Mouse (Mus musculus) liver, embryonic 15.5 days (tissue): ENCODE measurements around the gene Rusc2. TPM values are rescaled to one million over a fixed set of nuclear protein-coding genes. Genes with fewer than 3 reads are reported as not detected.
A peak's percentile ranks its signal among the peaks of the same experiment; 100 is the strongest.

Source experiments
- ATAC-seq: fragments of 200-750 bp; cut with Nextera tagmentation; 2 replicates; pipeline ENCODE4 v1.8.0; 2017; ENCODE audit warnings: moderate number of reproducible peaks, mild to moderate bottlenecking, moderate library complexity; ENCODE audit not compliant: insufficient read depth
- H3K27ac ChIP-seq: fragments of 300-500 bp; sonication (generic); replicated peaks from 2 replicates; pipeline ENCODE4 v1.5.1; 2015; ENCODE audit warnings: mild to moderate bottlenecking, inconsistent platforms
- H3K27me3 ChIP-seq: fragments of 300-500 bp; sonication (generic); 2 replicates; pipeline ENCODE4 v1.6.1; 2015; ENCODE audit warnings: mild to moderate bottlenecking, inconsistent platforms
- H3K36me3 ChIP-seq: fragments of 300-500 bp; sonication (generic); replicated peaks from 2 replicates; pipeline ENCODE4 v1.6.1; 2015; ENCODE audit warnings: moderate library complexity, mild to moderate bottlenecking, inconsistent platforms
- H3K4me1 ChIP-seq: fragments of 300-500 bp; sonication (generic); replicated peaks from 2 replicates; pipeline ENCODE4 v1.6.1; 2015; ENCODE audit warnings: inconsistent platforms
- H3K4me2 ChIP-seq: fragments of 300-500 bp; sonication (generic); 2 replicates; pipeline ENCODE4 v1.6.1; 2015; ENCODE audit warnings: moderate library complexity, mild to moderate bottlenecking, inconsistent platforms
- H3K4me3 ChIP-seq: fragments of 300-500 bp; sonication (generic); replicated peaks from 2 replicates; pipeline ENCODE4 v1.5.1; 2015; ENCODE audit warnings: mild to moderate bottlenecking, inconsistent platforms
- H3K9ac ChIP-seq: fragments of 300-500 bp; sonication (generic); 2 replicates; pipeline ENCODE4 v1.6.1; 2015; ENCODE audit warnings: moderate library complexity, mild to moderate bottlenecking, inconsistent platforms
- H3K9me3 ChIP-seq: fragments of 300-500 bp; sonication (generic); replicated peaks from 2 replicates; pipeline ENCODE4 v1.6.1; 2016; ENCODE audit warnings: inconsistent platforms
- WGBS: fragments of 180-500 bp; shearing (Covaris S2); methylation state at CpG from one replicate; pipeline ENCODE4 v1.1.7; 2015; ENCODE audit warnings: mixed read lengths; ENCODE audit not compliant: insufficient replicate concordance; 5-methylcytosine and 5-hydroxymethylcytosine counted together
- polyA plus RNA-seq: library from polyadenylated mRNA; unstranded; fragments of >200 nt; fragmentation: Nextera tagmentation; extraction: Ambion mirVana; gene quantifications from 2 replicates; pipeline ENCODE4 v1.2.1, GENCODE M21; 2015

Rusc2 gene
- 1.4 and 2.8 TPM in 2 replicates for polyA plus RNA-seq

DNA sequence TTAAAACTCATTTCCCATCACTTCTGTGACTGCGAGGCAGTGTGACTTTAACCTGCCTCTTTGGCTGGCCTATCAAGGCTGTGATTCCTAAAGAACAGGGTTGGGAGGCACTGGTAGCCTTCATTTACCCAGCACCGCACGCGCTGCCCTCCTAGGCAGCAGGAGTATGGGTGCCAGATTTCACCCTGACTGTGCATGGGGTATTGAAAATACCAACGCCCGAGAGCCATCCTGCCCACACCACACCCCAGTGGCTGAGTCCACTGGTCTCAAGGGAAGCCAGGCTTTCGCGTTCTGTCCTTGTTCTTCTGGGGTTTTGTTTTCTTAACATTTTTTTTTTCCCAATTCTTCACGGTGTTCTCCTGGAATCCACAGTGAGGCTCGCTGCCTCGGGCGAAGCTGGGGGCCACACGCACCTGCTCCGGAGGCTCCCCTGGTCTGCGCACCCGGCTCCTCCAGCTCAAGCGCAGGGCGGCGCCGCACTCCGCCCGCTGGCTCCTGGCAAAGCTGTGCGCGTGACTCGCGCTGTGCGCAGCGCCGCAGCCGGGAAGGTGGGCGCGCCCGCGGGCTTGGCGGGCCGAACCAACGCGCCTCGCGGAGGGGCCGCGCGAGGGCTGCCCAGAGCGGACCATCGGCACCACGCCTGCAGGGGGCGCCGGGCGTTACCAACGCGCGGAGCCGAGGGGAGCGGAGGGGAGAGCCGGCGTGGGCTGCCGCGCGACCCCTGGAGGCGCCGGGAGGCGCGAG, at the start of gene Rusc2:
Gene Rusc2, plus strand, starts transcription at position 572 of the 747 bp plus-strand sequence.
- no peaks in the 10 kb centered on the region for H3K9me3 ChIP-seq
- peaks cover 30% of the 10 kb centered on the region for H3K27me3 ChIP-seq
- H3K27ac ChIP-seq: 0 out of 2 replicates have a peak within 1 kb of the TSS, but pooled peaks have one; percentile 33
- H3K4me2 ChIP-seq: peak within 1 kb of the TSS; percentile 67
- 2% methylated on average over 62 of the region's 63 CpGs for WGBS
- H3K36me3 ChIP-seq: no peaks in the 10 kb centered on the region
- H3K9ac ChIP-seq: peak within 1 kb of the TSS; percentile 18; the same call in 1 of the 2 replicates
- peak within 1 kb of the TSS; percentile 55 for H3K4me3 ChIP-seq
- peak; percentile 70 for ATAC-seq
- H3K4me1 ChIP-seq: peaks cover 18% of the 10 kb centered on the region; the same call in 1 of the 2 replicates

DNA sequence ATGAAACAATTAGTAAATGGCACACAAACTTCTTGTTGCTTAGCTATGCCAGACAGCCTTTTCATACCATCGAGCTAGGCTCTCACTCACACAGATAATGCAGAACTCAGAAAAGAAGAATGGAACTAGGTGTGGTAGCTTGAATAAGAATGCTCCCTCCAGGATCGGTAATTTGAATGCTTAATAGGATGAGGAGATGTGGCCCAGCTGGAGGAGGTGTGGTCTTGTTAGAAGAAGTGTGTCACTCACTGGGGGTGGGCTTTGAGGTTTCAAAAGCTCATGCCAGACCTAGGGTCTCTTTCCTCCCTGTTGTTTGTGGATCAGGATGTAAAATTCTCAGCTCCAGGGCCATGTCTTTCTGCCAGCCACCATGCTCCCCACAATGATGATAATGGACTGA, 47.0 kb upstream of the Rusc2 start:
- no peak overlapping the region for H3K9ac ChIP-seq
- no peak overlapping the region for H3K4me3 ChIP-seq
- no peak for ATAC-seq
- H3K27ac ChIP-seq: no peak overlapping the region
- H3K4me1 ChIP-seq: no peaks in the 10 kb centered on the region
- H3K36me3 ChIP-seq: no peaks in the 10 kb centered on the region
- no peaks in the 10 kb centered on the region for H3K27me3 ChIP-seq
- H3K9me3 ChIP-seq: no peaks in the 10 kb centered on the region
- WGBS: 51% methylated on average over 2 of the region's 2 CpGs
- H3K4me2 ChIP-seq: no peak overlapping the region

DNA sequence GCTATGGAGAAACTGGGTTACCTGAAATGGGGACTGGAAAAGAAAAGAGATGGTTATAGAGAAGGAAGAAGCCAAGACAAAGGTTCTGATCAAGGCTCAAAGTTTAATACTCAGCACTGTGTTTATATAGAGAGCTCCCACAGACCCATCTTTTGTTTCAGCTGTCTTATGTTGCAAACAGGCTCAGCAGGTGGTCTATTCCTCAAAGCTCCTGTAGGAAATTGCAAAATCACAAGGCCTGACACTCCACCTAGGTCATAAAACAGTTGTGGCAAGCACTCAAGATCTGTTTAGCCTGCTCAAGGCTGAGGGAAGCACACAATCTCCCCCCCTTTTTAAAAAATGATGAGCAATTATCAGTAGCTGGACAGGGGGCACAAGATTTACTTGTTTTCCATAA, 45.6 kb upstream of the Rusc2 start:
- no peak for ATAC-seq
- no peak overlapping the region for H3K4me2 ChIP-seq
- no peaks in the 10 kb centered on the region for H3K4me1 ChIP-seq
- H3K36me3 ChIP-seq: no peaks in the 10 kb centered on the region
- no peak overlapping the region for H3K4me3 ChIP-seq
- no peaks in the 10 kb centered on the region for H3K9me3 ChIP-seq
- no peak overlapping the region for H3K9ac ChIP-seq
- no peak overlapping the region for H3K27ac ChIP-seq
- H3K27me3 ChIP-seq: no peaks in the 10 kb centered on the region

DNA sequence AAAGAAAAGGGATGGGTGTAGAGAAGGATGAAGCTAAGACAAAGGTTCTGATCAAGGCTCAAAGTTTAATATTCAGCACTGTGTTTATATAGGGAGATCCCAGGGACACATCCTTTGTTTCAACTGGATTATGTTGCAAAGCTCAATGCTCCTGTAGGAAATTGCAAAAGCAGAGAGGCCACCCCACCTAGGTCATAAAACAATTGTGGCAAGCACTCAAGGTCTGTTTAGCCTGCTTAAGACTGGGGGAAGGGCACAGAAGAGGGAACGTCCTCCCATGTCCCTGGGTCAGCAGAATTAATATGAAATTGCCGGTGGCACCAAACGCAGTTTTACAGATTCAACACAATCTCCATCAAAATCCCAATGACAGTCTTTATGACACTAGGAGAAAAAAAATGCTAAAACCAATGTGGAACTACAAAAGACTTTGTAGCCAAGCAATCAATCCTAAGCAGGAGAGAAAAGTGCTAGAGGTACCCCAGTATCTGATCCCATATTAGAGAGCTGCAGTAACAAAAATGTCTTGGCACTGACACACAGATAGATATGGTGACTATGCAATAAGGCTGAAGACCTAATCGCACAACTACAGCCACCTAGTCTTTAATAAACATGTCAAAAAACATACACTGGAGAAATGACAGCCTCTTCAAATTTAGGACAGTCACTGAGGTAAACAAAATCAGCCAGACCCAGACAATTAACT, 41.5 kb upstream of the Rusc2 start:
- Histone ChIP-seq H3K4me1 (no peaks in the 10 kb centered on the region), H3K9me3 (no peaks in the 10 kb centered on the region), H3K4me2 (no peak overlapping the region), H3K27me3 (no peaks in the 10 kb centered on the region), H3K9ac (no peak overlapping the region), H3K36me3 (no peaks in the 10 kb centered on the region), H3K4me3 (no peak overlapping the region), H3K27ac (no peak overlapping the region)
- 63% methylated on average over 4 of the region's 4 CpGs for WGBS
- ATAC-seq: no peak

DNA sequence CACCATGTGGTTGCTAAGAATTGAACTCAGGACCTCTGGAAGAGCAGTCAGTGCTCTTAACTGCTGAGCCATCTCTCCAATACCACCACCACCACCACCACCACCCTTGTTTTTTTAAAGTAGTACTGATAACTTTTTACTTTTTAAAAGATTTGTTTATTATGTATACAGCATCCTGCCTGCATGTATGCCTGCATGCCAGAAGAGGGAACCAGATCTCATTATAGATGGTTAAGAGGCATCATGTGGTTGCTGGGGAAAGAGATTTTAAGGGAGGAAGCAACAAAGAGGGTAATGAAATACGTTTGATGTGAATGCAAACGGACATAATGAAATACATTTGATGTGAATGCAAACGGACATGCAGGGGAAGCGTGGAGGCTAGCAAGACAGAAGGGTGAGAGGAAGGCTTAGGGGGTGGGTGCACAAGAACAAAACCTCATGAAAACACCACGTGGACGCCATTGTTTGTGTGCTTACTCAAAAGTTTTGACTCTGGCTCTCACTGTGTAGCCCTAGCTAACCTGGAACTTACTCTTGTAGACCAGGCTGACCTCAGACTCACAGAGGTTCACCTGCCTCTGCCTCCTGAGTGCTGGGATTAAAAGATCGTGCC, 40.4 kb upstream of the Rusc2 start:
- Histone ChIP-seq H3K27me3 (no peaks in the 10 kb centered on the region), H3K4me2 (no peak overlapping the region), H3K4me3 (no peak overlapping the region), H3K36me3 (no peaks in the 10 kb centered on the region), H3K9me3 (no peaks in the 10 kb centered on the region), H3K27ac (no peak overlapping the region), H3K4me1 (no peaks in the 10 kb centered on the region), H3K9ac (no peak overlapping the region)
- WGBS: 67% methylated on average over 7 of the region's 7 CpGs
- ATAC-seq: no peak

DNA sequence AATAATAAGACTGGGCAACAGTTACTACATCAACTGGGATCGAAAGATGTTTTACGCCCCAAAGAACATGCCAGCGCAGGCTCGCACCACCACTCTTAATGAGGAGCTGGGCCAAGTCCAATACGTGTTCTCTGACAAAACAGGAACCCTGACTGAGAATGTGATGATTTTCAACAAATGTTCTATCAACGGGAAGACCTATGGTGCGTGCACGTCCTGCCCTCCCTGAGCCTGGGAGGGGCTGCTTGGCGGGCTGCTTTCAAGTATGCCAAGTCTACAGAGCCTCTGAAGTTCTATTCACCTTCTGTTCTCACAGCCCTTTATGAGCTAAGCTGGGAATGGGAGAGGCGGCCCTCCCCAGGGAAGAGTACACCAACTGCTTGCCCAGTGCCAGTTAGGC, 39.3 kb upstream of the Rusc2 start:
- Histone ChIP-seq H3K4me3 (no peak overlapping the region), H3K27me3 (no peaks in the 10 kb centered on the region), H3K27ac (no peak overlapping the region), H3K36me3 (no peaks in the 10 kb centered on the region), H3K4me1 (no peaks in the 10 kb centered on the region), H3K4me2 (no peak overlapping the region), H3K9ac (no peak overlapping the region), H3K9me3 (no peaks in the 10 kb centered on the region)
- 73% methylated on average over 10 of the region's 10 CpGs for WGBS
- ATAC-seq: no peak

DNA sequence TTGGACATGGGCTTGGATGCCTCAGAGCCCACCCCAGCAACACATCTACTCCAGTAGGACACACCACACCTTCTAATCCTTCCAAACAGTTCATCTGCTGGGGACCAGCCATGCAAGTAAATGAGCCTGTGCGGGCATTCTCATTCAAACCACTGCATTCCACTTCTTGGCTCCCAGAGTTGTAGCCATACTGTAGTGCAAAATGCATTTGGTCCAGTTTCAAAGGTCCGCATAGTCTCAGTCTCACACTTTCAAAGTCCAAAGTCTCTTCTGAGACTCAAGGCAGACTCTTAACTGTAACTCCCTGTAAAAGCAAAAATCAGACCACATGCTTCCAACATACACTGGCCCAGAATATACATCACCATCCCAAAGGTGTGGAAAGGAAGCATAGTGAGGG, 36.8 kb upstream of the Rusc2 start:
- Histone ChIP-seq H3K27ac (no peak overlapping the region), H3K4me2 (no peak overlapping the region), H3K36me3 (no peaks in the 10 kb centered on the region), H3K4me1 (no peaks in the 10 kb centered on the region), H3K9ac (no peak overlapping the region), H3K27me3 (no peaks in the 10 kb centered on the region), H3K9me3 (no peaks in the 10 kb centered on the region), H3K4me3 (no peak overlapping the region)
- 78% methylated on average over 2 of the region's 2 CpGs for WGBS
- ATAC-seq: no peak

DNA sequence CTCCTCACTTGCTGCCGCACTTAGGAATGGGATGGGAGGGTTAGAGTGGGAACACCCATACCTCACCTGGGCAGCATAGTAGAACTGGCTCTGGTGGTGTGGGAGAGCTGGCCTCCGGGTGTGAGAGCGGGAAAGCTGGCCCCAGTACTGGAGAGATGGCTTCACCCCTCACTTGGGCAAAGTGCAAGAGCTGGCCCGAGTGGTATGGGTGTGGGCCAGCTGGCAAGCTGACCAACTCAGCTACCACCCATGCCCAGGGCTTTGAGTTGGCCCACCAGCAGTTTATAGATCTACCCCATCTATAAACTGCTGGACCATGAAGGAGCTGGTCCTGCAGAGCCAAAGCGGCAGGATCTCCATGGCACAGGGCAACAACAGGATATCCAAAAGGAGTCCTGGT, 32.6 kb upstream of the Rusc2 start:
- ATAC-seq: no peak
- Histone ChIP-seq H3K4me2 (no peak overlapping the region), H3K36me3 (no peaks in the 10 kb centered on the region), H3K27ac (no peak overlapping the region), H3K4me3 (no peak overlapping the region), H3K27me3 (no peaks in the 10 kb centered on the region), H3K9me3 (no peaks in the 10 kb centered on the region), H3K9ac (no peak overlapping the region), H3K4me1 (no peaks in the 10 kb centered on the region)
- 63% methylated on average over 5 of the region's 5 CpGs for WGBS

DNA sequence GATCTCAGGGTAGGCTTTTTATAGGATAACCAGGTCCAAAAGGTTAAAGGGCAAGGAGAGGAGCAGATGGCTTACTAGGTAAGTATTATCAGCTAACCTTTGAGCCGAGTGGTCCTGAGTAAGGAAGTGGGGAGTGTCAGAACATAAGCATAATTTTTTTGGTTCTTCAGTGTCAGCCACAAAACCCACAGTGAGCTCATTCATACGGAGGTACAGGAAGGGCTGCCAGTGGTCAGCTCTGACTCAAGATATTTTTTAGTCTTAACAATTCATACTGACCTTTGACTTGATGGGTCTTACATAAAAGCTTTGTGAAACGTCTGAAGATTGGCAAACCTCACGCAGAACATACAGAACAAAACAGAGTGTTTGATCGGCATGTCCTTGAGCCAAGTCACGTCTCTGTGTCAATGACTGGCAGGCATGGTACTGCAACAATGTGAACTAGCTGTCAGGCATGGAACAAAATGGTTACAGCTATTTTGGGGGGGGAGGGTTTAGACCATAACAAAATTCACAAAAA, 31.7 kb upstream of the Rusc2 start:
- ATAC-seq: no peak
- H3K9ac ChIP-seq: no peak overlapping the region
- H3K9me3 ChIP-seq: no peaks in the 10 kb centered on the region
- H3K4me3 ChIP-seq: no peak overlapping the region
- H3K27ac ChIP-seq: no peak overlapping the region
- H3K27me3 ChIP-seq: no peaks in the 10 kb centered on the region
- no peaks in the 10 kb centered on the region for H3K36me3 ChIP-seq
- no peaks in the 10 kb centered on the region for H3K4me1 ChIP-seq
- 29% methylated on average over 6 of the region's 6 CpGs for WGBS
- H3K4me2 ChIP-seq: no peak overlapping the region

DNA sequence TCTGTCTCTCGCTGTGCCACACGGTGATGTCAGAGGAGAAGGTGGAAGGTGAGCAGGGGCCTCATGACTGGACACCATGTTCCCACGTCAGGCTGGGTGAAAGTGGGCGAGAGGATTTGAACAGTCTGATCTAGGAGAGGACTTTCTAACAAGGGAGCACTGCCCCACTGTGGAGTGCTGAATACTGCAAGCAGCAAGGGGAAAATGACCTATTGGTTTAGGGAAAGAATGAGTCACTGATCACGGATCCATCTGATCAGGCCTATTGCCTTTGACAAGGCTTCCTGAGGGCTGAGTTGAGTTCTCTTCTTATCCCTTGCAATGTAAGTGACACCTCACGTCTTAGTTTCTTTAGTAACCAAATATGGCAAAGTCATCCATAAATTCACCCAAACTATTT, 28.1 kb upstream of the Rusc2 start:
- Histone ChIP-seq H3K36me3 (no peaks in the 10 kb centered on the region), H3K27ac (no peak overlapping the region), H3K9ac (no peak overlapping the region), H3K4me1 (no peaks in the 10 kb centered on the region), H3K27me3 (no peaks in the 10 kb centered on the region), H3K4me3 (no peak overlapping the region), H3K9me3 (no peaks in the 10 kb centered on the region), H3K4me2 (no peak overlapping the region)
- WGBS: 68% methylated on average over 6 of the region's 6 CpGs
- no peak for ATAC-seq

DNA sequence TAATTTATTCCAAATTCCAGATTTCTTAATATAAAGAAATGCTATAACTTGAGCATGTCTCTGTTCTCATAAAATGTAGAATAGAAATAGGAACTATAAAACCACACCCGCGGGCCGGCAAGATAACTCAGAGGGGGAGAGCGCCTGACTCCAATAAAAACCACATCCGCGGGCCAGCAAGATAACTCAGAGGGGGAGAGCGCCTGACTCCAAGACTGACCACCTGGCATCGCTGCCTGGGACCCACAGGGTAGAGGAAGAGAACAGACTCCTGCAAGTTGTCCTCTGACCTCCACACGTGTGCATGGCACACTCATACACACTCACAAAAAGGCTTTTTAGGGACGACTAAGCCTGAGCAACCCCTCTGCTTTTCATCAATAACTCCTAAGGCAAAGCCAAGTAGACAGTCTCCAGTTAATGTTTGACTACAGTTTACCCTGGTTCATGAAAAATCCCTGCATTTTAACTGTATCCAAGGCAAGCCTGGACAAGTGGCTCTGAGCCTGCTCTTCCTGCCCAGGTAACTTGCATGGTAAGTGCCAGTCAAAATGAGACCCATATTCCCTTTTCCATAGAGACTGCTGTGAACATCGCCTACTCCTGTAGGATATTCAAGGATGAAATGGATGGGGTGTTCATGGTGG, 16.7 kb upstream of the Rusc2 start:
- no peak for ATAC-seq
- Histone ChIP-seq H3K27me3 (no peaks in the 10 kb centered on the region), H3K4me3 (no peak overlapping the region), H3K9ac (no peak overlapping the region), H3K4me2 (no peak overlapping the region), H3K27ac (no peak overlapping the region), H3K36me3 (no peaks in the 10 kb centered on the region), H3K9me3 (no peaks in the 10 kb centered on the region), H3K4me1 (no peaks in the 10 kb centered on the region)
- 34% methylated on average over 11 of the region's 11 CpGs for WGBS
